Mouse (Mus musculus) embryonic fibroblast, embryonic 13.5 days (primary cell): Measurements from ENCODE around the gene Tank.

Source experiments
- CTCF ChIP-seq: IDR thresholded peaks from 2 replicates; pipeline ENCODE4 v1.5.1; 2011; ENCODE audit warnings: mild to moderate bottlenecking, control low read depth, low read length, moderate library complexity, borderline replicate concordance; ENCODE audit not compliant: insufficient read depth
- POLR2A ChIP-seq: IDR thresholded peaks from 2 replicates; pipeline ENCODE4 v1.6.1; 2011; ENCODE audit warnings: low read depth, mild to moderate bottlenecking, control low read depth, low read length, moderate library complexity

GRCm38 (mm10) chr2:61545666-61546065 is 32.7 kb upstream of the Tank start:
- TF ChIP-seq POLR2A (no peak), CTCF (no peak)
